Mouse (Mus musculus) cortical plate, adult 2 months (tissue): ENCODE results near the gene Saa4. TPM values are rescaled to one million over a fixed set of nuclear protein-coding genes. Genes with fewer than 3 reads are reported as not detected.

Experiments
- H3K27ac ChIP-seq: fragments of 200-500 bp; 2 replicates; pipeline ENCODE4 v1.5.1; 2012; ENCODE audit warnings: low read length, control low read depth, inconsistent platforms; ENCODE audit not compliant: insufficient read depth
- H3K4me1 ChIP-seq: fragments of 200-500 bp; 2 replicates; pipeline ENCODE4 v1.6.1; 2011; ENCODE audit warnings: low read length; ENCODE audit not compliant: control insufficient read depth, insufficient read depth
- H3K4me3 ChIP-seq: fragments of 200-500 bp; 2 replicates; pipeline ENCODE4 v1.5.1; 2011; ENCODE audit warnings: mild to moderate bottlenecking, low read length, control low read depth; ENCODE audit not compliant: insufficient read depth
- CTCF ChIP-seq: fragments of 200-500 bp; IDR thresholded peaks from 2 replicates; pipeline ENCODE4 v1.5.1; 2011; ENCODE audit warnings: mild to moderate bottlenecking, control low read depth, low read length; ENCODE audit not compliant: insufficient read depth; ENCODE audit errors: extremely low read depth
- POLR2A ChIP-seq: fragments of 200-500 bp; IDR thresholded peaks from 2 replicates; pipeline ENCODE4 v1.6.1; 2011; ENCODE audit warnings: mild to moderate bottlenecking, low read length, control low read depth; ENCODE audit not compliant: insufficient read depth; ENCODE audit errors: extremely low read depth
- polyA plus RNA-seq: library from polyadenylated mRNA; depleted of rRNA; stranded (reverse); fragments of >200 nt; gene quantifications from 2 replicates; pipeline ENCODE4 v1.2.3, GENCODE M21; 2012

Gene Saa4
- polyA plus RNA-seq, 1 experiment: not detected

GRCm38 (mm10) chr7:46719526-46719925 lies 12.9 kb downstream of the Saa4 start:
- TF ChIP-seq POLR2A: no peak
- no peak overlapping the region for H3K27ac ChIP-seq

GRCm38 (mm10) chr7:46718591-46719270 lies 13.7 kb downstream of the Saa4 start:
- H3K4me1 ChIP-seq: peaks cover 2% of the 10 kb centered on the region; the same call in 1 of the 2 replicates
- no peak for TF ChIP-seq POLR2A
- TF ChIP-seq CTCF: no peak
- no peak overlapping the region for H3K27ac ChIP-seq
- no peak overlapping the region for H3K4me3 ChIP-seq

More at GRCm38 (mm10) chr7:46719526-46719925, 12.9 kb downstream of the Saa4 start:
- Histone ChIP-seq H3K4me1 (peaks cover 5% of the 10 kb centered on the region; the same call in 1 of the 2 replicates), H3K4me3 (no peak overlapping the region)

- TF ChIP-seq POLR2A: no peak
- no peak for TF ChIP-seq CTCF
- Histone ChIP-seq H3K4me1 (peaks cover 2% of the 10 kb centered on the region; the same call in 1 of the 2 replicates), H3K27ac (no peak overlapping the region), H3K4me3 (no peak overlapping the region)
These were observed 15.5 kb downstream of the Saa4 start for GRCm38 (mm10) chr7:46716897-46717296.

- TF ChIP-seq CTCF: no peak
- TF ChIP-seq POLR2A: no peak
These were observed 16.8 kb downstream of the Saa4 start, which contains the start of gene Saa3 for GRCm38 (mm10) chr7:46715600-46715999. Gene Saa3 (minus strand): TSS chr7:46715700.

GRCm38 (mm10) chr7:46714518-46714917 lies 17.9 kb downstream of the Saa4 start:
- H3K27ac ChIP-seq: no peak overlapping the region
- H3K4me1 ChIP-seq: peaks cover 2% of the 10 kb centered on the region; the same call in 1 of the 2 replicates
- H3K4me3 ChIP-seq: no peak overlapping the region
- TF ChIP-seq POLR2A (no peak), CTCF (peak; percentile 70)

More at GRCm38 (mm10) chr7:46715600-46715999, 16.8 kb downstream of the Saa4 start, which contains the start of gene Saa3:
- Histone ChIP-seq H3K4me1 (peaks cover 2% of the 10 kb centered on the region; the same call in 1 of the 2 replicates), H3K27ac (no peak within 1 kb of the TSS), H3K4me3 (no peak within 1 kb of the TSS)

GRCm38 (mm10) chr7:46712250-46712649 lies 20.2 kb downstream of the Saa4 start:
- TF ChIP-seq POLR2A (no peak), CTCF (no peak)
- Histone ChIP-seq H3K4me3 (no peak overlapping the region), H3K27ac (no peak overlapping the region), H3K4me1 (no peaks in the 10 kb centered on the region)

- TF ChIP-seq POLR2A (peak; percentile 60; the same call in 1 of the 2 replicates), CTCF (peak; percentile 72)
- H3K27ac ChIP-seq: no peak within 1 kb of the TSS
- H3K4me1 ChIP-seq: no peaks in the 10 kb centered on the region
- peak within 1 kb of the TSS; percentile 60 for H3K4me3 ChIP-seq
These were observed 22.0 kb downstream of the Saa4 start, which contains the start of gene Saal1 for GRCm38 (mm10) chr7:46710390-46710844. Gene Saal1 (minus strand): TSS chr7:46710680.

- no peak overlapping the region for H3K27ac ChIP-seq
- no peak overlapping the region for H3K4me3 ChIP-seq
- TF ChIP-seq POLR2A (no peak), CTCF (no peak)
- H3K4me1 ChIP-seq: no peaks in the 10 kb centered on the region
These were observed 31.8 kb downstream of the Saa4 start for GRCm38 (mm10) chr7:46700521-46701025.

GRCm38 (mm10) chr7:46696754-46697153 lies 35.6 kb downstream of the Saa4 start:
- TF ChIP-seq POLR2A (no peak), CTCF (no peak)
- Histone ChIP-seq H3K4me3 (no peak overlapping the region), H3K4me1 (no peaks in the 10 kb centered on the region), H3K27ac (no peak overlapping the region)

GRCm38 (mm10) chr7:46686827-46687226 lies 45.6 kb downstream of the Saa4 start:
- Histone ChIP-seq H3K4me3 (no peak overlapping the region), H3K4me1 (no peaks in the 10 kb centered on the region)
- no peak for TF ChIP-seq POLR2A
- no peak for TF ChIP-seq CTCF

More at GRCm38 (mm10) chr7:46686827-46687226, 45.6 kb downstream of the Saa4 start:
- H3K27ac ChIP-seq: no peak overlapping the region
